Mouse (Mus musculus): ENCODE measurements around the gene Cerk.
"Not testable (repeated sequence)": the region's sequence is repeated elsewhere in the genome, so short reads cannot be mapped to it uniquely, and the experiment has no call there.

Cerk gene

GRCm38 (mm10) chr15:86182646-86183045 lies 3.3 kb downstream of the Cerk start:
- no peak for DNase-seq (ENCODE audit: extremely low spot score)

GRCm38 (mm10) chr15:86181941-86182439 lies 4.0 kb downstream of the Cerk start:
- no peak for DNase-seq (ENCODE audit: extremely low spot score)

DNA sequence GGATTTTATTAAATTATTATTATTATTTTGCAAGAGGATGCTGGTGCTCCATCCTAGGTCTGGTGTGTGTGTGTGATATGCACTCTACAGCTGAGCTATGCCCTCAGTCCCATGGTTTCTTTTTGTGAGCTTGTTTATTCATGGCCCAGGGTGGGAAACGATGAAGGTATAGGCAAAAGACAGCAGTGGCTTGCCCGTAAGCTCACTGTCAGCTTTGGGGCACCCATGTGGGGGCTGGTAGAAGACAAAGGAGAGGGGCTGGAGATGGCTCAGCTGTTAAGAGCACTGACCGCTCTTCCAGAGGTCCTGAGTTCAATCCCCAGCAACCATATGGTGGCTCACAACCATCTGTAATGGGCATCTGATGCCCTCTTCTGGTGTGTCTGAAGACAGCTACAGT lies 4.6 kb downstream of the Cerk start:
- not testable (repeated sequence) for DNase-seq (ENCODE audit: extremely low spot score)

GRCm38 (mm10) chr15:86180427-86180826 lies 5.5 kb downstream of the Cerk start:
- DNase-seq (ENCODE audit: extremely low spot score): no peak

DNA sequence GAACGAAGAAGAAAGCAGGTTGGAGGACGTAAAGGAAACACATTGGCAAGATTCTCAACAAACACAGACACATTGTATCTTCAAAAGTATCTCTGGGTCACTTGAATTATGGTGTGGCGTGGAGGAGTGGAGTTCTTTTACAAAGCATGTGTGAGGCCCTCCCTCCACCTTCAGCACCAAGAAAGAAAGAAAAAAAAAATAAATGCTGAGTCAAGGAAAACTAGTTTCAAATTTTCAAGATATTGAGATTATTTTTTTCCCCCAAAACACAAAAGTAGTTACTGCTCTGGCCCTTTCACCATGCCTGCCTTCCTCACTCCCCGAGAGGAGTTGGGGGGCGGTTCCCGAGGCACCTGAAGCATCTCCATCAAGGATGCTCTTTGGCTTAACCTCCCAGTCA lies 7.3 kb downstream of the Cerk start:
- DNase-seq (ENCODE audit: extremely low spot score): no peak

DNA sequence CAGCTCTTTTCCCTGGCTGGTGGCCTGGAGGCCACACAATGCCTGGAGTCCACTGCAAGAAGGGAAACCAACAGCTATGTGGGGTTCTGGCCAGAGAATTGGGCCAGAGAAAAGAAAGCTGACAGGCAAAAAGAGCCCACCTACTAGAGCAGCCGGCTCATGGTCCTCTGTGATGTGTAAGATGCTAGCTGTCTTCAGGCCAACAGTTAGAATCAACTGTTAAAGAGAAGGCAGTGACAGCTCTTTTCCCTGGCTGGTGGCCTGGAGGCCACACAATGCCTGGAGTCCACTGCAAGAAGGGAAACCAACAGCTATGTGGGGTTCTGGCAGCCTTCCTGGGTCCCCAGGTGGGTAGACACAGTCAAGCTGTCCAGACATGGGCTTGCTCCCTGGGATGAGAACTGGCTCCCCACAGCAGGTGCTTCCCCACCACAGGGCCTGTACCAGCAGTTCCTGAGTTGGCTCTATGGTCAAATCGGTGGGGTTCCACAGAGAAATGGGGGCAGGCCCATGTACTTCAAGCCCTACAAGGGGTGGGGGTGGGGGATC lies 8.2 kb downstream of the Cerk start:
- not testable (repeated sequence) for DNase-seq (ENCODE audit: extremely low spot score)

- no peak for DNase-seq (ENCODE audit: extremely low spot score)
Observed at GRCm38 (mm10) chr15:86176771-86177702, 8.9 kb downstream of the Cerk start.

DNA sequence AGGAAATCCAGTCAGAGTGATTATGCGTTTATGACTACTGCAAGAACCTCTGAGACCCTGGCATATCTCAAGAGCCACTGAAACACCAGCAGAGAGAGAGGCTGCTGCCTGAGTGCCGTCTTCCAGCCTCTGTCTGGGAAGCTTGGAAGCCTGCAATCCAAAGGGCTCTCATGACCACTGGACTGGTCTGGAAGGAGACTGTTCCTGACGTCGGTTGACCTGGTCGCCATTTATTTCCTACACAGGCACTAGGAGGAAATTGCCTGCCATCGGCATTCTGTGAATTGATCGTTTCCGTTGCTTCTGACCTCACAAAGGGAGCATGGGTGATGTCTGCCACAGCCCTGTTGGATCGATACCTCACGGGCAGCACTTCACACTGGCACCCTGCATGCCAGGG lies 9.8 kb downstream of the Cerk start:
- no peak for DNase-seq (ENCODE audit: extremely low spot score)

DNA sequence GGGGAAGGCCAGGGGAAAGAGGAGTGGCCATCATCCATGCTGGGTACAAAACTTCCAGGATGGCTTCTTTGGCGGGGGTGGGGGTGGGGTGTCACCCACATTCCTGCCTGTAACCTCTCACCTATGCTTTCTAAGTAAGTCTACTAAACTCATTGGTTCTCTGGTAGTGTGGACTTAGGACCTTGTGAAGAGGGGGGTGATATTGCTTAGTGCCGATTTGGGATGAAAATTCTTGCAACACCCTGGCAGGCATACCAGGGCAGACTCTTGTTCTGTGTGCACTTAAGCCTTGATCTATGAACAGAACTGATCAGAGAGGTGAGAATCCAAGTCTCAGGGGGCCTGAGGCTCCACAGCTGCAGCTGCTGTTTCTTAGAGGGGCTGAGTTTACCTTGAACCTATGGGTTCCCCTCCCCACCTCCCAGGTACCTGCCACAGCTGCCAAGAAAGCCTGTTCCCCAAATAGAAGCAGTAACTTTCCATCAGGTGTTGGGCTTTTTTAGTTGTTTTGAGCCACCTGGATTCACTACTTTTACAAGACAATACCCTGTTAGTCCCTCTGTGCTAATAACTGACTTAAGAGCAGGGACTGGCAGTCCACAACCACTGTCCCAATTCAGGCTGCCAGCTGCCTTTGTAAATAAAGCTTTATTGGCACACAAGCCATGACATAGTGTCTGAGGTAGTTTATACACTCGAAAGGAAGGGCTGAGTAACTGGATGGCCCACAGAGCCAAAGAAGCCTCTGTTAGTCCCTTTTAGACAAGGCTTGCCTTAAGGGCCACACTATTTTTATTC lies 10.5 kb downstream of the Cerk start:
- no peak for DNase-seq (ENCODE audit: extremely low spot score)

GRCm38 (mm10) chr15:86173136-86173985 lies 12.6 kb downstream of the Cerk start:
- no peak for DNase-seq (ENCODE audit: extremely low spot score)

GRCm38 (mm10) chr15:86172526-86172925 lies 13.4 kb downstream of the Cerk start:
- no peak for DNase-seq (ENCODE audit: extremely low spot score)

DNA sequence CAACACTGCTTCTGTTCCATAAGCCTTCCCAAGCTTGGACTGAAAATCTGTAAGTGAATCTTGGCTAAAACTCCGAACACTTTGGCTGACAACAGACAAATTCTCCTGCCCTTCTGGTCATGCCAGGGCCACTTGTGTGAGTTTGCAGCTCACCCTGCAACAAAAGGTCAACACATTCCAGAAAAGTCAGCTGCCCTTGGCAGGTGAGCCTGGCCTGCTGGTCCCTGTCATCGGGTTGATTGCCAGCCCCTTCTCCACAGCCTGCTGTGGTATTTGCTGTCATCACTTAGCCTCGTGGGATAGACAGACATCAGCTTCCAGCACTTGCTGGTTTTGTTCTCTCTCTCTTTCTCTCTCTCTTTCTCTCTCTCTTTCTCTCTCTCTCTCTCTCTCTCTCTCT lies 13.8 kb downstream of the Cerk start:
- DNase-seq (ENCODE audit: extremely low spot score): no peak

GRCm38 (mm10) chr15:86171316-86171715 lies 14.6 kb downstream of the Cerk start:
- DNase-seq (ENCODE audit: extremely low spot score): no peak

DNA sequence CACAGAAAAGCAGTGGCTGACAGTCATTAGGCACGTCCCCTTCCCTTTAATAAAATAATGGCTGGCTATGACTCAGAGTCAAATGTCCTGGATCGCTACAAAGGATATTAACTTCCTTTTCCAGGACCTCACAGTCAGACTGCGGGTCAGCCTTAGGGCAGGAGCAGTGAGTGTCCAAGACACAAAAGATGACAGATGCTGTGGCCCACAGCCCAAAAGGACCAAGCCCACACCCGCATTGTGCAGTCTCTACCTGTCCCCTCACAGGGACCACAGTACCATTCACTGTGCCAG lies 16.2 kb downstream of the Cerk start:
- no peak for DNase-seq (ENCODE audit: extremely low spot score)

GRCm38 (mm10) chr15:86168941-86169816 lies 16.8 kb downstream of the Cerk start:
- DNase-seq (ENCODE audit: extremely low spot score): no peak

GRCm38 (mm10) chr15:86168505-86168867 lies 17.5 kb downstream of the Cerk start:
- DNase-seq (ENCODE audit: extremely low spot score): no peak

GRCm38 (mm10) chr15:86167787-86168504 lies 18.0 kb downstream of the Cerk start:
- no peak for DNase-seq (ENCODE audit: extremely low spot score)

- DNase-seq (ENCODE audit: extremely low spot score): no peak
Observed at GRCm38 (mm10) chr15:86167032-86167655, 18.8 kb downstream of the Cerk start.

DNA sequence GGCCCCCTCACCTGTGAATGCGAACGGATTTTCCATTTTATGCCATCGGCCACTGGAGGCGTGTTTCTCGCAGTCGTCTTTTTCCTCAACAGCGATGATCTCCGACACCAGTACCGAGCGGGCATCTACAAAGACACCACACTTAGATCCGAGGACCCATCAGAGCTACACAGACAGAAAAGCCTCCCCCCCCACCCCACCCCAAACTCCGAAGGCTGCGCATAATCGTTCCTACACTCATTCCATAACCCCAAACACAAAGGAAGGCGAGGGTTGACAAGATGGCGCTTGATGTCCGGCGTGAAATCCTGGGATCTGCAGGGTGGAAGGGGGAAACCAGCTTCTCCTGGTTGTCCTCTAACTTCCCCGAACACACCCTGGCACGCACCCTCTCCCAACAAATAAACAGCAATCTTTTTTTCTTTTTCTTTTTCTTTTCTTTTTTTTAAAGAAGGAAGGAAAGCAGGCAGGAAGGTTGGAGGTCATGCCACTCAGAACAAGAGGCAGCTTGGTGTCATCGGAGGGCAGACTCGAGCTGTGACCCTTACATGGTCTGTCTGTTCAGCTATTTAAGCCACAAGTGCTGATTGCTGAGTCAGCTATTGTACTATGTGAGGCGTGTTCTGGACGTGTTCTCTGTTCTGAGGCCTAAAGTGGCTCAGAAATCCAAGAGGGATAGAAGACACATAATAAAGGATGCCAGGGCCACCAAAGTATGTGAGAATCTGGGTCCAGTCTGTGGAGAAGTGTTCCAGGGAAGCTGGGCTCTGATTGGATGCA lies 19.9 kb downstream of the Cerk start:
- DNase-seq (ENCODE audit: extremely low spot score): no peak

Data from embryo, embryonic 9.5 days (tissue).